Mouse (Mus musculus): ENCODE measurements at regions not wholly inside any gene's neighbourhood (a gene's known extent, or its start where the extent isn't known, plus 50 kb on each side); places are given as distances from the start of the nearest gene placed in this dataset.
A peak's percentile ranks its signal among the peaks of the same experiment; 100 is the strongest.

GRCm38 (mm10) chr2:46443061-46443685 is 1326.0 kb upstream of the Zeb2 start:
- Histone ChIP-seq H3K27me3 (ENCODE audit: control insufficient read depth, insufficient read depth, low read length, poor library complexity, severe bottlenecking) (no peaks in the 10 kb centered on the region), H3K36me3 (ENCODE audit: control insufficient read depth, insufficient read depth, low read length, poor library complexity, severe bottlenecking) (no peaks in the 10 kb centered on the region)
- no peak for DNase-seq (ENCODE audit: low read depth, low spot score)

GRCm38 (mm10) chr2:46442576-46442975 is 1325.4 kb upstream of the Zeb2 start:
- Histone ChIP-seq H3K36me3 (ENCODE audit: control insufficient read depth, insufficient read depth, low read length, poor library complexity, severe bottlenecking) (no peaks in the 10 kb centered on the region), H3K27me3 (ENCODE audit: control insufficient read depth, insufficient read depth, low read length, poor library complexity, severe bottlenecking) (no peaks in the 10 kb centered on the region)
- DNase-seq (ENCODE audit: low read depth, low spot score): no peak

- no peaks in the 10 kb centered on the region for H3K27me3 ChIP-seq (ENCODE audit: control insufficient read depth, insufficient read depth, low read length, poor library complexity, severe bottlenecking)
- no peak for DNase-seq (ENCODE audit: low read depth, low spot score)
- H3K36me3 ChIP-seq (ENCODE audit: control insufficient read depth, insufficient read depth, low read length, poor library complexity, severe bottlenecking): no peaks in the 10 kb centered on the region
These were observed 1324.7 kb upstream of the Zeb2 start for GRCm38 (mm10) chr2:46441927-46442326.

- DNase-seq (ENCODE audit: low read depth, low spot score): no peak
- Histone ChIP-seq H3K36me3 (ENCODE audit: control insufficient read depth, insufficient read depth, low read length, poor library complexity, severe bottlenecking) (no peaks in the 10 kb centered on the region), H3K27me3 (ENCODE audit: control insufficient read depth, insufficient read depth, low read length, poor library complexity, severe bottlenecking) (no peaks in the 10 kb centered on the region)
These were observed 1324.2 kb upstream of the Zeb2 start for GRCm38 (mm10) chr2:46441348-46441747.

- Histone ChIP-seq H3K27me3 (ENCODE audit: control insufficient read depth, insufficient read depth, low read length, poor library complexity, severe bottlenecking) (no peaks in the 10 kb centered on the region), H3K36me3 (ENCODE audit: control insufficient read depth, insufficient read depth, low read length, poor library complexity, severe bottlenecking) (no peaks in the 10 kb centered on the region)
- DNase-seq (ENCODE audit: low read depth, low spot score): no peak
These were observed 1322.8 kb upstream of the Zeb2 start for GRCm38 (mm10) chr2:46440038-46440437.

GRCm38 (mm10) chr2:46418281-46418680 is 1301.1 kb upstream of the Zeb2 start:
- Histone ChIP-seq H3K27me3 (ENCODE audit: control insufficient read depth, insufficient read depth, low read length, poor library complexity, severe bottlenecking) (no peaks in the 10 kb centered on the region), H3K36me3 (ENCODE audit: control insufficient read depth, insufficient read depth, low read length, poor library complexity, severe bottlenecking) (no peaks in the 10 kb centered on the region)
- DNase-seq (ENCODE audit: low read depth, low spot score): no peak

GRCm38 (mm10) chr2:46402373-46403114 is 1285.3 kb upstream of the Zeb2 start:
- no peak for DNase-seq (ENCODE audit: low read depth, low spot score)
- no peaks in the 10 kb centered on the region for H3K36me3 ChIP-seq (ENCODE audit: control insufficient read depth, insufficient read depth, low read length, poor library complexity, severe bottlenecking)
- no peaks in the 10 kb centered on the region for H3K27me3 ChIP-seq (ENCODE audit: control insufficient read depth, insufficient read depth, low read length, poor library complexity, severe bottlenecking)

GRCm38 (mm10) chr2:46394161-46394560 is 1277.0 kb upstream of the Zeb2 start:
- no peaks in the 10 kb centered on the region for H3K27me3 ChIP-seq (ENCODE audit: control insufficient read depth, insufficient read depth, low read length, poor library complexity, severe bottlenecking)
- DNase-seq (ENCODE audit: low read depth, low spot score): no peak
- no peaks in the 10 kb centered on the region for H3K36me3 ChIP-seq (ENCODE audit: control insufficient read depth, insufficient read depth, low read length, poor library complexity, severe bottlenecking)

- H3K27me3 ChIP-seq (ENCODE audit: control insufficient read depth, insufficient read depth, low read length, poor library complexity, severe bottlenecking): no peaks in the 10 kb centered on the region
- no peak for DNase-seq (ENCODE audit: low read depth, low spot score)
- H3K36me3 ChIP-seq (ENCODE audit: control insufficient read depth, insufficient read depth, low read length, poor library complexity, severe bottlenecking): no peaks in the 10 kb centered on the region
These were observed 1255.8 kb upstream of the Zeb2 start for GRCm38 (mm10) chr2:46372847-46373461.

- DNase-seq (ENCODE audit: low read depth, low spot score): no peak
- H3K27me3 ChIP-seq (ENCODE audit: control insufficient read depth, insufficient read depth, low read length, poor library complexity, severe bottlenecking): no peaks in the 10 kb centered on the region
- no peaks in the 10 kb centered on the region for H3K36me3 ChIP-seq (ENCODE audit: control insufficient read depth, insufficient read depth, low read length, poor library complexity, severe bottlenecking)
These were observed 1254.6 kb upstream of the Zeb2 start for GRCm38 (mm10) chr2:46371755-46372154.

GRCm38 (mm10) chr2:46370949-46371348 is 1253.8 kb upstream of the Zeb2 start:
- DNase-seq (ENCODE audit: low read depth, low spot score): peak; percentile 41
- H3K36me3 ChIP-seq (ENCODE audit: control insufficient read depth, insufficient read depth, low read length, poor library complexity, severe bottlenecking): no peaks in the 10 kb centered on the region
- H3K27me3 ChIP-seq (ENCODE audit: control insufficient read depth, insufficient read depth, low read length, poor library complexity, severe bottlenecking): no peaks in the 10 kb centered on the region

- DNase-seq (ENCODE audit: low read depth, low spot score): no peak
- H3K36me3 ChIP-seq (ENCODE audit: control insufficient read depth, insufficient read depth, low read length, poor library complexity, severe bottlenecking): no peaks in the 10 kb centered on the region
- no peaks in the 10 kb centered on the region for H3K27me3 ChIP-seq (ENCODE audit: control insufficient read depth, insufficient read depth, low read length, poor library complexity, severe bottlenecking)
These were observed 1251.7 kb upstream of the Zeb2 start for GRCm38 (mm10) chr2:46368882-46369281.

- no peak for DNase-seq (ENCODE audit: low read depth, low spot score)
- Histone ChIP-seq H3K27me3 (ENCODE audit: control insufficient read depth, insufficient read depth, low read length, poor library complexity, severe bottlenecking) (no peaks in the 10 kb centered on the region), H3K36me3 (ENCODE audit: control insufficient read depth, insufficient read depth, low read length, poor library complexity, severe bottlenecking) (no peaks in the 10 kb centered on the region)
These were observed 1248.9 kb upstream of the Zeb2 start for GRCm38 (mm10) chr2:46366135-46366485.

- DNase-seq (ENCODE audit: low read depth, low spot score): peak; percentile 27
- no peaks in the 10 kb centered on the region for H3K27me3 ChIP-seq (ENCODE audit: control insufficient read depth, insufficient read depth, low read length, poor library complexity, severe bottlenecking)
These were observed 1248.4 kb upstream of the Zeb2 start for GRCm38 (mm10) chr2:46365428-46366134.

More at GRCm38 (mm10) chr2:46365428-46366134, 1248.4 kb upstream of the Zeb2 start:
- H3K36me3 ChIP-seq (ENCODE audit: control insufficient read depth, insufficient read depth, low read length, poor library complexity, severe bottlenecking): no peaks in the 10 kb centered on the region

Data from splenic B cell, adult 2 months (primary cell).